Mouse (Mus musculus): ENCODE measurements at regions not wholly inside any gene's neighbourhood (a gene's known extent, or its start where the extent isn't known, plus 50 kb on each side); places are given as distances from the start of the nearest gene placed in this dataset.

- TF ChIP-seq CTCF (IDR thresholded peaks at IDR 0.05) (no peak), EP300 (IDR thresholded peaks at IDR 0.05) (no peak)
Observed at GRCm38 (mm10) chr2:45593765-45594164, 476.6 kb upstream of the Zeb2 start.

All from lung, postnatal 0 days (tissue).